Mouse (Mus musculus) intestine, embryonic 14.5 days (tissue): ENCODE results near the gene Slc17a7. TPM values are rescaled to one million over a fixed set of nuclear protein-coding genes. Genes with fewer than 3 reads are reported as not detected.

Experiments
- ATAC-seq: fragments of 200-750 bp; cut with Nextera tagmentation; replicated peaks from 2 replicates; pipeline ENCODE4 v1.8.0; 2017; ENCODE audit warnings: low read depth, moderate number of reproducible peaks, moderate TSS enrichment, moderate library complexity; ENCODE audit not compliant: low FRiP score, low TSS enrichment
- DNase-seq: peaks from one replicate; pipeline ENCODE4 v3.0.0-alpha.2; 2018; ENCODE audit warnings: low spot score
- H3K27ac ChIP-seq: fragments of 300-500 bp; sonication (generic); 2 replicates; pipeline ENCODE4 v1.5.1; 2014; ENCODE audit warnings: low read depth, mild to moderate bottlenecking, control low read depth
- H3K27me3 ChIP-seq: fragments of 300-500 bp; sonication (generic); replicated peaks from 2 replicates; pipeline ENCODE4 v1.6.1; 2014; ENCODE audit warnings: low read length, control low read depth; ENCODE audit not compliant: control insufficient read depth, insufficient read depth
- H3K36me3 ChIP-seq: fragments of 300-500 bp; sonication (generic); 2 replicates; pipeline ENCODE4 v1.6.1; 2014; ENCODE audit warnings: low read length, control low read depth; ENCODE audit not compliant: control insufficient read depth, insufficient read depth
- H3K4me1 ChIP-seq: fragments of 300-500 bp; sonication (generic); replicated peaks from 2 replicates; pipeline ENCODE4 v1.6.1; 2014; ENCODE audit warnings: low read length, control low read depth, mixed read lengths; ENCODE audit not compliant: control insufficient read depth, insufficient read depth
- H3K4me2 ChIP-seq: fragments of 300-500 bp; sonication (generic); 2 replicates; pipeline ENCODE4 v1.6.1; 2014; ENCODE audit warnings: low read length
- H3K4me3 ChIP-seq: fragments of 300-500 bp; sonication (generic); 2 replicates; pipeline ENCODE4 v1.5.1; 2014; ENCODE audit warnings: low read depth, low read length, control low read depth, mixed read lengths
- H3K9ac ChIP-seq: fragments of 300-500 bp; sonication (generic); 2 replicates; pipeline ENCODE4 v1.6.1; 2014; ENCODE audit warnings: mild to moderate bottlenecking, low read length
- H3K9me3 ChIP-seq: fragments of 300-500 bp; sonication (generic); 2 replicates; pipeline ENCODE4 v1.6.1; 2016; ENCODE audit warnings: low read length, control low read depth; ENCODE audit not compliant: control insufficient read depth
- WGBS: fragments of 180-500 bp; shearing (Covaris S2); extraction: QIAGEN DNeasy Blood & Tissue Kit; methylation state at CpG from one replicate; pipeline ENCODE4 v1.1.7; 2014; 5-methylcytosine and 5-hydroxymethylcytosine counted together
- polyA plus RNA-seq: library from polyadenylated mRNA; unstranded; fragments of >200 nt; fragmentation: Nextera tagmentation; extraction: Ambion mirVana; gene quantifications from 2 replicates; pipeline ENCODE4 v1.2.1, GENCODE M21; 2014

Gene Slc17a7
- polyA plus RNA-seq, 1 experiment from 2014 or later = 0.07 TPM

- peak; percentile 85 for ATAC-seq
- H3K4me3 ChIP-seq = peak overlapping the region; percentile 28
- no peaks in the 10 kb centered on the region for H3K9me3 ChIP-seq
- peak; percentile 90 for DNase-seq
- H3K4me2 ChIP-seq = peak overlapping the region; percentile 56
- peaks cover 4% of the 10 kb centered on the region; the same call in 1 of the 2 replicates for H3K4me1 ChIP-seq
- H3K27ac ChIP-seq = no peak overlapping the region
- no peaks in the 10 kb centered on the region for H3K36me3 ChIP-seq
- under 1% methylated on average over 34 of the region's 34 CpGs for WGBS
- 0 out of 2 replicates have a peak overlapping the region, but pooled peaks have one; percentile 21 for H3K9ac ChIP-seq
- peaks cover 100% of the 10 kb centered on the region for H3K27me3 ChIP-seq
These were observed 18.5 kb downstream of the Slc17a7 start for GRCm38 (mm10) chr7:45182199-45182601.

- 17% methylated on average over 11 of the region's 11 CpGs for WGBS
- no peaks in the 10 kb centered on the region for H3K9me3 ChIP-seq
- peak overlapping the region; percentile 56 for H3K4me2 ChIP-seq
- H3K27ac ChIP-seq = no peak overlapping the region
- DNase-seq (no peak), ATAC-seq (peak; percentile 17; the same call in 1 of the 2 replicates)
- H3K36me3 ChIP-seq = no peaks in the 10 kb centered on the region
- 0 out of 2 replicates have a peak overlapping the region, but pooled peaks have one; percentile 21 for H3K9ac ChIP-seq
- peak overlapping the region; percentile 28 for H3K4me3 ChIP-seq
- peaks cover 4% of the 10 kb centered on the region; the same call in 1 of the 2 replicates for H3K4me1 ChIP-seq
- H3K27me3 ChIP-seq = peaks cover 97% of the 10 kb centered on the region
These were observed 18.9 kb downstream of the Slc17a7 start for GRCm38 (mm10) chr7:45182606-45183005.

- no peak for ATAC-seq
- Histone ChIP-seq H3K27ac (no peak overlapping the region), H3K36me3 (no peaks in the 10 kb centered on the region), H3K4me1 (peaks cover 4% of the 10 kb centered on the region; the same call in 1 of the 2 replicates), H3K4me2 (no peak overlapping the region), H3K27me3 (peaks cover 94% of the 10 kb centered on the region), H3K4me3 (no peak overlapping the region), H3K9ac (no peak overlapping the region), H3K9me3 (no peaks in the 10 kb centered on the region)
- no peak for DNase-seq
- 64% methylated on average over 7 of the region's 7 CpGs for WGBS
These were observed 19.9 kb downstream of the Slc17a7 start for GRCm38 (mm10) chr7:45183672-45184071.

DNA sequence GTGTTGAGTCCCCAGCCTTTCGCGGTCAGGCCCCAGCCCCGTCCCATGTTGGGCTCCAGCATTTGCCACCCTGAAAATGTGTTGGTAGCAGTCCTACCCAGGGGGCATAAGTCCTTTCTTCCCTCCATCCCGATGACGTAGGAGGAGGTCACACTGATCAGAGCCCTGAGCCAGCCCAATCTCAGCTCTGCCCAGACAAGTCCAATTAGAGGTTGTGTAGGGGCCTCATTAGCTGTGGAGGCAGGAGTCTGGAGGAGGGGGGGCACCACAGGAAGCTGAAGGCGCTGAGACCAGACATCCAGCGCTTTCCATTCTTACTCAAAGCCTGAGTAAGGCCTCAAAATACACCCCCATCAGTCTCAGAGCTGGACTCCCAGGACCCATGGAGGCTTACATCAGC, 22.2 kb downstream of the Slc17a7 start:
- Histone ChIP-seq H3K27ac (no peak overlapping the region), H3K9ac (no peak overlapping the region), H3K4me3 (no peak overlapping the region), H3K27me3 (peaks cover 85% of the 10 kb centered on the region), H3K36me3 (no peaks in the 10 kb centered on the region), H3K9me3 (no peaks in the 10 kb centered on the region), H3K4me2 (no peak overlapping the region), H3K4me1 (peaks cover 4% of the 10 kb centered on the region; the same call in 1 of the 2 replicates)
- 68% methylated on average over 7 of the region's 7 CpGs for WGBS
- ATAC-seq = no peak
- DNase-seq = no peak

DNA sequence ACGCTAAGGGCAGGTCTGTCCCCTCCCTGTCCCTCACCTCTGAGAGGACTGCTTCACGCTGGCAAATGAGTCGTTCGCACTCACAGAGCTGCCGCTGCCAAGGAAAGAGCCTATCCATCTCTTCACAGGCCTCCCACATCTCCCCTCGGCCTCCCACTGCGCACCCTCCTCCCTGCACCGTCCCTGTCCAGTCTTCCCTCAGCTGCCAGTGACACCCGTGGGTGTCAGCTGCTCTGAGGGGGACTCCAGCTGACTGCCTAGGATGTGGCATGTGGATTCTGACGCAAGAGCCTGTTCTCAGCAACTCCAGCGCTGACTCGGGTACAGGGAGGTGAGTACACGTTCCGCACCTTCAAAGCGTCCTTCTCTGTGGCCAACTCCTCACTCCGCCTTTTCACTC, 25.9 kb downstream of the Slc17a7 start:
- no peaks in the 10 kb centered on the region for H3K36me3 ChIP-seq
- no peak overlapping the region for H3K9ac ChIP-seq
- DNase-seq (no peak), ATAC-seq (no peak)
- H3K4me3 ChIP-seq = no peak overlapping the region
- no peak overlapping the region for H3K27ac ChIP-seq
- H3K4me1 ChIP-seq = no peaks in the 10 kb centered on the region
- H3K27me3 ChIP-seq = peaks cover 48% of the 10 kb centered on the region
- WGBS = 50% methylated on average over 16 of the region's 16 CpGs
- no peak overlapping the region for H3K4me2 ChIP-seq
- H3K9me3 ChIP-seq = no peaks in the 10 kb centered on the region

DNA sequence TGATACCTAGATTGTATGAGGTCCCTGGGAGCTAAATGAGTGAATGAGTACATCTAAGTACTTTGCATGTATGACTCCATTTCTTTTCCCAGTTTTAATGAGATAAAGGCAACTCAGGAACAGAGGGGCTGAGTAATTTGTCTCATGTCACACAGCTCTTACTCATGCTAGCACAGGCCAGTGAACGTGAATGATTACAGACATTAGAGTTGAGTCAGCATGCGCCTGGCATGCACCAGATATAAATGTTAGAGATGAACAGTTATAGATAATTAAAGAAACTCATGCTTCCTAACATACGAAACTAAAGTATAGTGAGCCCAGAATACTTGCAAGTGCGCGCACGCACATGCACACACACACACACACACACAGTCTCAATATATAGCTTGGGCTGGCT, 26.4 kb downstream of the Slc17a7 start:
- no peak overlapping the region for H3K9ac ChIP-seq
- H3K9me3 ChIP-seq = no peaks in the 10 kb centered on the region
- 88% methylated on average over 6 of the region's 6 CpGs for WGBS
- H3K27ac ChIP-seq = no peak overlapping the region
- DNase-seq (no peak), ATAC-seq (no peak)
- H3K36me3 ChIP-seq = no peaks in the 10 kb centered on the region
- H3K4me3 ChIP-seq = no peak overlapping the region
- peaks cover 42% of the 10 kb centered on the region for H3K27me3 ChIP-seq
- no peaks in the 10 kb centered on the region for H3K4me1 ChIP-seq
- H3K4me2 ChIP-seq = no peak overlapping the region

DNA sequence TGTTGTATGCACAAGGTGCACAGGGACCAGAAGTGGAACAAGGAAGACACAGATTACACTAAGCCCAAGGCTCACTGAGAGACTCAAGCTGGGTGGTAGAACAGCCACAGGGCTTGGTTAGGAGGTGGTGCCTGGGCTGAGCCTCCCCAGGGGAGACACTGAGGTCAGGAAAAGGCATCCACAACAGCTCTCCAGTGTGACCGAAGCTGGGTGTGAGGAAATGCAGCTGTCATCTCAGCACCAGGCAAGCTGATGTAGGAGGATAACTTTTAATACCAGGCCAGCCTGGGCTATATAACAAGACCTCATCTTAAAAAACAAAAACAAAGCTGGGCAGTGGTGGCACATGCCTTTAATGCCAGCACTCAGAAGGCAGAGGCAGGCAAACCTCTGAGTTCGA, 27.4 kb downstream of the Slc17a7 start:
- Histone ChIP-seq H3K36me3 (no peaks in the 10 kb centered on the region), H3K4me3 (no peak overlapping the region), H3K27ac (no peak overlapping the region), H3K4me2 (no peak overlapping the region), H3K9me3 (no peaks in the 10 kb centered on the region), H3K27me3 (peaks cover 33% of the 10 kb centered on the region), H3K9ac (no peak overlapping the region), H3K4me1 (no peaks in the 10 kb centered on the region)
- WGBS = 60% methylated on average over 2 of the region's 2 CpGs
- DNase-seq (no peak), ATAC-seq (no peak)

DNA sequence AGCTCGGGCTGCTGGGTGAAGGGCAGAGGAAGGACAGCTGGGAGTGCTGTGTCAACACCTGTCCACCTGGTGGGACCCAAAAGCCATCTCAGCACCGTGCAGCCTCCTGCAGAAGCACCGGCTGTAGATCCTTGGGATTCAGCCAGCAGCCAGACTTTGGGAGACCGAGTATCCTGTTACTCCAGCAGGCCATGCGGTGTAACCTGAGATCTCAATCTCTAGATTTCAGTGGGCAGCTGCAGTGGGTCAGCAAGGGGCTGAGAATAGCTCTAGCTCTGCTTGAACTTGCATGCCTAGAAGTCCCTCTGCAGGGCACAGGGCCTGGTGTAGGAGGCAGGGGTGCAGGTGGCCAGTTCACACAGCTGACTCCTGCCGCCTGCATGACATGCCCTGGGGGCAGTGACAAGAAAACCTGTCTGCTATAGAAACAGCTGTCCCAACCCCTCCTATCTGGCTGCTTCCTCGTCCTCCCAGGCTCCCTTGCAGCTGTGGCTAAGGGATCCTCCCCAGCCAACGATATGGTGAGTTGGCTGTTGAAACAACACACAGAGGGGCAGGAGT, 28.1 kb downstream of the Slc17a7 start:
- Histone ChIP-seq H3K4me1 (no peaks in the 10 kb centered on the region), H3K27me3 (peaks cover 25% of the 10 kb centered on the region), H3K4me2 (no peak overlapping the region), H3K36me3 (no peaks in the 10 kb centered on the region), H3K9me3 (no peaks in the 10 kb centered on the region), H3K4me3 (no peak overlapping the region), H3K9ac (no peak overlapping the region), H3K27ac (no peak overlapping the region)
- DNase-seq = no peak
- ATAC-seq = no peak
- WGBS = 7% methylated on average over 8 of the region's 8 CpGs
